Mouse (Mus musculus) heart, postnatal 10 days (tissue): ENCODE measurements at regions not wholly inside any gene's neighbourhood (a gene's known extent, or its start where the extent isn't known, plus 50 kb on each side); places are given as distances from the start of the nearest gene placed in this dataset.
"Not testable (repeated sequence)": the region's sequence is repeated elsewhere in the genome, so short reads cannot be mapped to it uniquely, and the experiment has no call there.

Experiments
- DNase-seq, 2 experiments: peaks; one replicate each; pipeline ENCODE4 v3.0.0; 2021
- intact Hi-C: fragments of 180-260 bp; cut with DNase I; formaldehyde crosslinking; loops from one replicate; pipeline ENCODE4 v1.15.1; 2025

- intact Hi-C loops, result no loop called here
- no peak for DNase-seq
Observed at GRCm38 (mm10) chr2:123887587-123887986, 202.2 kb upstream of the Sema6d start.

- peak in 1 of 2 experiments; percentile 4 for DNase-seq
- intact Hi-C loops, result not testable (repeated sequence)
Observed at GRCm38 (mm10) chr2:123911921-123912320, 177.8 kb upstream of the Sema6d start.

- intact Hi-C loops, result no loop called here
- DNase-seq, result no peak
Observed at GRCm38 (mm10) chr2:123914021-123914420, 175.7 kb upstream of the Sema6d start.

- no peak for DNase-seq
- intact Hi-C loops, result no loop called here
Observed at GRCm38 (mm10) chr2:123920418-123920817, 169.4 kb upstream of the Sema6d start.

- DNase-seq, result no peak
- intact Hi-C loops, result no loop called here
Observed at GRCm38 (mm10) chr2:123928066-123928465, 161.7 kb upstream of the Sema6d start.

GRCm38 (mm10) chr2:123936896-123937295 is 152.9 kb upstream of the Sema6d start:
- DNase-seq, result no peak
- intact Hi-C loops, result no loop called here

GRCm38 (mm10) chr2:123963606-123964005 is 126.2 kb upstream of the Sema6d start:
- no peak for DNase-seq

GRCm38 (mm10) chr2:124003507-124003906 is 86.3 kb upstream of the Sema6d start:
- no peak for DNase-seq
- intact Hi-C loops, result no loop called here

More at GRCm38 (mm10) chr2:123963606-123964005, 126.2 kb upstream of the Sema6d start:
- intact Hi-C loops, result no loop called here

GRCm38 (mm10) chr2:124015542-124015941 is 74.2 kb upstream of the Sema6d start:
- no peak for DNase-seq
- intact Hi-C loops, result no loop called here
